Mouse (Mus musculus): ENCODE data around the gene Gapvd1. TPM values are rescaled to one million over a fixed set of nuclear protein-coding genes. Genes with fewer than 3 reads are reported as not detected.

Gapvd1 gene
- polyA plus RNA-seq, 1 experiment from 2014 or later = 83.2 TPM

DNA sequence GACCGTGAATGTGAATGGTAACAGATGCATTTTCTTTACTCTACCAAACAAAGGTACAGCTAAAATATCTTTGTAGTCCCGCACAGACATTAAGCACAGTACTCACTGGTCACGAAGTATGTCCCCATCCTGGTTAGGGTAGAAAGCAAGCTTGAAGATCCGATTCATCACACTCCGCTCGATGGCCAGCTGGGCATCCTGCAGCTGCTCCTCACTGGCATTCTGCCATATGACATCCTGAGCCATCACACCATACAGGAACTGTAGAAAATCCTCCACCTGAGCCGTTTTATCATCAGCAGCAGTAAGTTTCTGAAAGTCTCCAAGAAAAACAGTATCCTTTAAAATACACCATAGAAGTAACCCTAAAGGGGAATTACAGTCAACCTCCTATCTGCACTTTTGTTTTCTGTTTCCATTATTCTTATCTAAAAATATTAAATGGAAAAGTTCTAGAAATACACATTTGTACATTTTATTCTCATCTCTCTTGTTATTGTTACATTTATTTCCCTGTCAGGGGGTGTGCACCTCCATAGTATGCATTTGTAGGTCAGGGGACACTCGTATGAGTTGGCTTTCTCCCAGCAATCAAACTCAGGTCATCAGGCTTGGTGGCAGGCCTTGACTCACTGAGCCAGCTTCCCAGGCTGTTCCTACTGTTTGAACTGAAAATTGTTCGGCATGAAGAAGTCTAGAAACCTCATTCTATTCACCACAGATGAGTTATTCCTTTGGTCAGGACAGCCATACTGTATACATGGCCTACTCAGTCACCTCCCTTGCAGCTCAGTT, 70.8 kb downstream of the Gapvd1 start:
- peaks cover 36% of the 10 kb centered on the region for H3K36me3 ChIP-seq
- ATAC-seq (ENCODE audit: insufficient read depth, low FRiP score, low read depth) = no peak
- H3K27ac ChIP-seq = no peak overlapping the region; the same call in 1 of the 2 replicates

DNA sequence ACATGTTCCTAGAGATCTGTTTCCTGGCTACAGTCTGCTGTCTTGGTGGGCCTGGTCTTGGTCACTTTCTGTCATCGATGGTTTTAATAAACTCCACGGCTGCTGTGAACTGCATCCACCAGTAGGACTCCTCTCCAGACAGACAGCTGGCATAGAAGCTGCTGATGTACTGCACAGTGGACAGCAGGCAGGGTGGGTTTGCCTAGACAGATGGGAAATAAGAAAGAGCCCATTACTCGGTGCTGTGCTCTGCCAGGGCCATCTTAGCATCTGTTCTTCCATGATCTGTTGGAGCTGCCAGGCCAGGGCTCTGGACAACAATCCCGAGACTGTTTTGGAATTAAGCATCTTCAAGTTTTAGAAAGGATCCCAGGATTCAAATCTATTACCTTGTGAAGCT, 77.1 kb downstream of the Gapvd1 start:
- Histone ChIP-seq H3K27me3 (replicated peaks) (no peaks in the 10 kb centered on the region), H3K4me3 (replicated peaks) (no peak overlapping the region), H3K4me1 (no peaks in the 10 kb centered on the region), H3K27ac (no peak overlapping the region), H3K36me3 (peaks cover 35% of the 10 kb centered on the region), H3K9me3 (no peaks in the 10 kb centered on the region), H3K9ac (no peak overlapping the region), H3K4me2 (no peak overlapping the region)
- WGBS = 78% methylated on average over 4 of the region's 4 CpGs
- ATAC-seq (ENCODE audit: insufficient read depth, low FRiP score, low read depth) = no peak

More for the DNA sequence above, 70.8 kb downstream of the Gapvd1 start:
- Histone ChIP-seq H3K9me3 (no peaks in the 10 kb centered on the region), H3K9ac (no peak overlapping the region), H3K27me3 (replicated peaks) (no peaks in the 10 kb centered on the region), H3K4me1 (no peaks in the 10 kb centered on the region), H3K4me2 (no peak overlapping the region), H3K4me3 (replicated peaks) (no peak overlapping the region)
- WGBS = 88% methylated on average over 9 of the region's 9 CpGs

DNA sequence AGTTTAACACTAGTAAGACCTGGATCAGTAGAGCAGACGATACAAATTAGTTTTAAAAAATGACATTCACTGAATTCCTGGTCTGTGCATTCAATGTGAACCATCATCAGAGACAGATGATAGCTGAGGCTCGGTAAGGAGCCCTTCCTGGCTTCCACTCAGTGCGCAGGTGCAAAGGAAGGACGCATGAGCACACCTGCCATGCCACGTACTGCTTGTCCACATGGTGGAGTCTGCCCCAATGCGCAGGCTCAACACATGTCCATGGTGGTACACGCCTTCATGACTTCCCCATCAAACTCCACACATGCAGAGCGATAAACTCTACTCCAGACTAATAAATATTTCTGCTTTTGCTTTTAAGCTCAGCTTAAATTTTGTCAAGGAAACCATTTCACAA, 78.0 kb downstream of the Gapvd1 start:
- H3K4me1 ChIP-seq = 0 out of 2 replicates have a peak, but pooled peaks cover 2% of the 10 kb centered on the region
- WGBS = 90% methylated on average over 8 of the region's 8 CpGs
- H3K4me2 ChIP-seq = no peak overlapping the region
- peaks cover 28% of the 10 kb centered on the region for H3K36me3 ChIP-seq
- no peak overlapping the region for H3K4me3 ChIP-seq (replicated peaks)
- no peak overlapping the region for H3K27ac ChIP-seq
- H3K9ac ChIP-seq = no peak overlapping the region
- no peaks in the 10 kb centered on the region for H3K27me3 ChIP-seq (replicated peaks)
- ATAC-seq (ENCODE audit: insufficient read depth, low FRiP score, low read depth) = no peak
- H3K9me3 ChIP-seq = no peaks in the 10 kb centered on the region

DNA sequence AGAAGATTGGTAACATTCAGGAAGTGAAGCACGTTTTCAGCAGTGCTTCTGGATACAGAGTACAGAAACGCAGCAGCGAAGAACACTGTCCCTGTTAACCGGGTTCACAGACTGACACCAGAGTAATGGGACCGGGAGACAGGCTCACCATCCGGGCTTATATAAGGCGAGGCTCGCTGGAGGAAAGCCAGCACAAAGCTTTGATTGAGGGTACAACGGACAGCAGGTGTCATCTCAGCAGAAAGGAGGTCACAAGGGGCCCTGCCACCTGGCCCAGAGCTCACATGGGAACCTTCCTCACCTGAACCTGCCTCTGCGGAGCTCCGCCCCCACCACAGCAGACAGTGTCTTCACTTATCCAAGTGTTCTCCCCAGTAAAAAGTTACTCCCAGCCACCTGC, 81.2 kb downstream of the Gapvd1 start:
- H3K4me3 ChIP-seq (replicated peaks) = no peak overlapping the region
- H3K27ac ChIP-seq = no peak overlapping the region
- H3K9me3 ChIP-seq = no peaks in the 10 kb centered on the region
- H3K36me3 ChIP-seq = peaks cover 23% of the 10 kb centered on the region
- 83% methylated on average over 11 of the region's 11 CpGs for WGBS
- no peak overlapping the region for H3K9ac ChIP-seq
- H3K4me1 ChIP-seq = peaks cover 10% of the 10 kb centered on the region
- no peak for ATAC-seq (ENCODE audit: insufficient read depth, low FRiP score, low read depth)
- H3K27me3 ChIP-seq (replicated peaks) = no peaks in the 10 kb centered on the region
- H3K4me2 ChIP-seq = no peak overlapping the region

DNA sequence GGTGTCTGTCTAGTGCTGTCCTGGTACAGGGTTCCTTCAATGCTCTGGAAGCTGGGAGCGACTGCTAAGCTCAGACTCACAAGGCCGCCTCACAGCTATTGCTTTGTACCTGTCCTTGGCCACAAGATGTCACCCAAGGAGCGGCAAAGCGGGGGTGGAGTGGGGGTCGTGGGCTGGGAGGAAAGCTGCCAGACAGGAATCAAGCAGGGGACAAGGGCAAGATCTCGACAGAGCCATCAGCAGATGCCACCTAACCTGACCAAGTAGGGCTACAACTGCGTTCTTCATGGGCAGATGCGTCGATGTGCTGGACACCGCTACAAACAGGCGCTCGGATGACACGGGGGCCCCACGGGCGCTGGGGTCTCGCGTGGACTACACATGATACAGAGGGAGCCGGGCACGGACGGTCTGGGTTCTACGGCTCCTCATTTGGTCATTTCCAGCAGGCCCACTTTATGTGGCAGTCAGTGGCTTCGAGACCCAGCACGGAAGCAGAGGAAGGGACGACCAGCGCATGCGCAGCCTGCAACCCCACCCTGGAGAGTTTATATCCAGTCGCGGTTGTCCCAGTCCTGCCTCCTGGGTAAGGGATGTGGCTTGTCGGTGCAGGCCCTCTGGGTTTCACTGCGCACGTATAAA, 83.5 kb downstream of the Gapvd1 start:
- 14% methylated on average over 31 of the region's 31 CpGs for WGBS
- Histone ChIP-seq H3K27ac (no peak overlapping the region), H3K27me3 (replicated peaks) (no peaks in the 10 kb centered on the region)

DNA sequence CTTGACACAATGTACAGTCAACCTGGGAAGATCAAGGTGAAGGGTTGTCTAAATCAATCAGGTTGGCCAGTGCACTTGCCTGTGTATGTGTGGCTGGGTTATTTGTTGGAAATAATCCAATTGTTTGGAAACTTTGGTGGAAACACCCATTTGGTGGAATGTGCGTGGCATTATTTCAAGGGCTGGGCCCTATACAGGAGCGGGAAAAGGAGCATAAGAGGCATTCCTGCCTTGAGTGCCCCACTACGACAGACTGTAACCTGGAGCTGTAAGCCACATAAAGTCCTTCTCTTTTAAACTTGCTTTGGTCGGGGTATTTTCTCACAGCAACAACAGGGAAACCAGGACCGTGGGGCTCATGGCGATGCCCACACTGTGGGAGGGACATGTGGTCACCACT, 84.6 kb downstream of the Gapvd1 start:
- H3K27ac ChIP-seq = no peak overlapping the region
- H3K27me3 ChIP-seq (replicated peaks) = no peaks in the 10 kb centered on the region
- no peak overlapping the region for H3K4me2 ChIP-seq
- no peak overlapping the region for H3K4me3 ChIP-seq (replicated peaks)
- H3K36me3 ChIP-seq = 0 out of 2 replicates have a peak, but pooled peaks cover 4% of the 10 kb centered on the region
- peaks cover 16% of the 10 kb centered on the region for H3K4me1 ChIP-seq
- no peaks in the 10 kb centered on the region for H3K9me3 ChIP-seq
- H3K9ac ChIP-seq = no peak overlapping the region
- no peak for ATAC-seq (ENCODE audit: insufficient read depth, low FRiP score, low read depth)
- WGBS = 75% methylated on average over 6 of the region's 6 CpGs

More for the DNA sequence above, 83.5 kb downstream of the Gapvd1 start:
- 0 out of 2 replicates have a peak, but pooled peaks have one; percentile 23 for ATAC-seq (ENCODE audit: insufficient read depth, low FRiP score, low read depth)
- Histone ChIP-seq H3K4me2 (peak overlapping the region; percentile 90), H3K4me3 (replicated peaks) (peak overlapping the region; percentile 54), H3K4me1 (peaks cover 16% of the 10 kb centered on the region), H3K9me3 (no peaks in the 10 kb centered on the region), H3K9ac (peak overlapping the region; percentile 47; the same call in 1 of the 2 replicates), H3K36me3 (0 out of 2 replicates have a peak, but pooled peaks cover 4% of the 10 kb centered on the region)

DNA sequence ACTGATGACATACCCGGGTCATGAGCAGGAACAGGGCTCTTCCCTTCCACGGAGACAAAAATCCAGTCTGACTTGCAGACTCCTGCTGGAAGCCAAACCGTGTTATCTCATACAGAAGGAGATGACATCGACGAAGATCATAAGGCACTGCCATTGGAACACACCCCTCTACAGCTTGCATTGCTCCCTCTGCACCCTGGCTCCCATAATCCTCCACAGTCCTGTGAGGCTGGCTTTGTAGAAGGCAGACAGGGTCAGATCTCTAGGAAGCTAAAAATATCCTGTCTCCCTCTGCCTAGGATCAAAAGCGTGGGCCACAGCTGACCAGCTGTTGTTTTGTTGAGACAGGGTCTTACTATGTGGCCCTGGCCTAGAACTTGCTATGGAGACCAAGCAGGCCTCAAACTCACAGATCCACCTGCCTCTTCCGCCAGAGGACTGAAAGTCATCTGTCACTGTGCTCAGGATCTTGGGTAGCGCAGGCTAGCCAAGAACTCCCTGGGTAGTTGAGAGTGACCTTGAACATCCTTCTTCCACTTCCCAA, 85.8 kb downstream of the Gapvd1 start:
- Histone ChIP-seq H3K27ac (no peak overlapping the region), H3K4me3 (replicated peaks) (no peak overlapping the region), H3K36me3 (no peaks in the 10 kb centered on the region), H3K4me1 (peaks cover 16% of the 10 kb centered on the region), H3K9me3 (no peaks in the 10 kb centered on the region), H3K4me2 (no peak overlapping the region), H3K9ac (no peak overlapping the region), H3K27me3 (replicated peaks) (no peaks in the 10 kb centered on the region)
- 44% methylated on average over 8 of the region's 8 CpGs for WGBS
- ATAC-seq (ENCODE audit: insufficient read depth, low FRiP score, low read depth) = no peak

DNA sequence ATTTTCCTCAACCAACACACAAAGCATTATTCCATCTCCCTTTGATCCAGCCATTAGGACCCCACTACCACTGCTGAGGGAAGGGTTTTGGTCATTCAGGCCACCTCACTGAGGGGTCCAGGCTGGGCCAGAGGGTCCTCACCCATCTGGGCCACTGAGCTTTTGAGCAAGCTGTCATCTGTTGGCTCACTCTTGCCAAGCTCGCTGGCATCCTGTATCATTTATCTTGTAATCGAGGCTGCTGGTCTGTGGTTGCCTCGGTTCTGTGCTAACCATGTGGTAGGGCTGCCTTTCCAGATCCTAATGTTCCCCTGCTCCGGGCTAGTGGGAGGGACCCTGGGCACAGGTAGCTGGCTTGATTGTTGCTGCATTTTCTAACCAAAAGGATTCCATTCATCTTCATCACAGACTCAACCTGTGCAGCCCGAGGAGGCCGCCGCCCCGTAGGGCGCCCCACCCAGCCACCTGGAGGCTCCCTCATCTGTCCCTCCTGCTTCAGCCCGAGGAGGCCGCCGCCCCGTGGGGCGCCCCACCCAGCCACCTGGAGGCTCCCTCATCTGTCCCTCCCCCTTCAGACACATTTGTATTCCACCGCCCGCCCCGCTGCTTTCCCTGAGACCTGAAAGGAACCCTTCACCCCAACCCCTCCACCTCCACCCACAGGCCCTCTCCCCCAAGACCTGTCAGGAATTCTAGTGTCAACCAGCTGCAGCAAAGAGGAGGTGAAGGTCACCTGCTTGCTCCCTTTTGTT, 86.4 kb downstream of the Gapvd1 start:
- no peaks in the 10 kb centered on the region for H3K27me3 ChIP-seq (replicated peaks)
- no peak overlapping the region for H3K4me3 ChIP-seq (replicated peaks)
- H3K9ac ChIP-seq = no peak overlapping the region
- H3K9me3 ChIP-seq = no peaks in the 10 kb centered on the region
- 30% methylated on average over 16 of the region's 17 CpGs for WGBS
- peak; percentile 13; the same call in 1 of the 2 replicates for ATAC-seq (ENCODE audit: insufficient read depth, low FRiP score, low read depth)
- no peak overlapping the region for H3K27ac ChIP-seq
- H3K4me1 ChIP-seq = peaks cover 16% of the 10 kb centered on the region
- peak overlapping the region; percentile 1; the same call in 1 of the 2 replicates for H3K4me2 ChIP-seq
- no peaks in the 10 kb centered on the region for H3K36me3 ChIP-seq

DNA sequence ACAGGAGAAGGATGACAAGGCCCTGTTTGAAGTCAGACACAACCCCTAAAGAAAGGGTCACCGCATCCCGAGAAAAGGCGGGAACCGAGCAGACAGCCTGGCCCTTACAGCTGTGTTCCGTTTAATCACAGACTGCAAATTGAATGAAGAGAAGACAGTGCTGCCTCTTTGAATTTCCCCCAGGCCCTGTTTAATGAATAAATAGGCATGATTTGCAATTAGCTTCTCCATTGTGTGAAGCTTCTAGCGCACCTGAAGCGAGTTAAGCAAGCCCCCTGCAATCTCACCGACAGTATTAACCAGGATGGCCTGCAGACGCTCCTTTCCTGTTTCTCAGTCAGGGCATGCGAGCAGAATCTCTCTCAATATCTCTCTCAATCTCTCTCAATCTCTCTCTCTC, 87.2 kb downstream of the Gapvd1 start:
- Histone ChIP-seq H3K9me3 (no peaks in the 10 kb centered on the region), H3K4me3 (replicated peaks) (no peak overlapping the region), H3K36me3 (no peaks in the 10 kb centered on the region), H3K27me3 (replicated peaks) (no peaks in the 10 kb centered on the region), H3K9ac (no peak overlapping the region), H3K4me2 (no peak overlapping the region), H3K27ac (no peak overlapping the region), H3K4me1 (peaks cover 16% of the 10 kb centered on the region)
- ATAC-seq (ENCODE audit: insufficient read depth, low FRiP score, low read depth) = no peak
- 55% methylated on average over 10 of the region's 10 CpGs for WGBS

DNA sequence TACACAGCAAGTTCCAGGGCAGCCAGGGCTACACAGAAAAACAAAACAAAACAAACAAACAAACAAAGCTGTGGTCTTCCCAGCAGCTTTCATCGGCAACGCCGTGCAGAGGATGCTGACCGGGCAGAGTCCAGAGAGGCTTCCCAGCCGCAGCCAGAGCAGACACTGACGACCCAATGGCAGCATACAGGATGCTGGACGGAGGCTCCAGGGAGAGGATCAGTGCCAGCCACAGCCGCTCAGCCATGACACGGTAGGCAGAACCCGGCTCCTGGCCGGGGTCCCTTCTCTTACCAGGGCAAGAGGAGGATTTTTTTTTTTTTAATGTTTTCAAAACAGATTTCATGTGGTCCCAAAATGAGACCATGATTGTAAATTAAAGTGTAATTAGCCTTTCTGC, 107.6 kb downstream of the Gapvd1 start:
- Histone ChIP-seq H3K27me3 (replicated peaks) (no peaks in the 10 kb centered on the region), H3K4me2 (no peak overlapping the region), H3K4me3 (replicated peaks) (no peak overlapping the region), H3K4me1 (0 out of 2 replicates have a peak, but pooled peaks cover 10% of the 10 kb centered on the region), H3K27ac (no peak overlapping the region), H3K36me3 (no peaks in the 10 kb centered on the region), H3K9me3 (no peaks in the 10 kb centered on the region), H3K9ac (no peak overlapping the region)
- 76% methylated on average over 11 of the region's 11 CpGs for WGBS
- ATAC-seq (ENCODE audit: insufficient read depth, low FRiP score, low read depth) = no peak

DNA sequence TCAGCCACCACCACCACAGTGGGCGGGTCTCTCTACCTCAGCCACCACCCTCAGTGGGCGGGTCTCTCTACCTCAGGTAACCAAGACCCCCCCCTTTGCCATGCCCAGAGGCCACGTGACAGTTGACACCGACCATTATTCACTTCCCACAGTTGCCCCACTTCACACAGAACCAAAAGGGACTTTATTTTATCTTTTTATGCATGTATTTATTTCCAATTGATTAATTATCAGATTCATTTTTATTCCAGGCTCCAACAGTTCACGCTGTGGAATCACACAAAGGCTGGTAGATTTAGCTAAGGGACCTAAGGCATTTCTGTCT, 108.5 kb downstream of the Gapvd1 start:
- Histone ChIP-seq H3K4me3 (replicated peaks) (peak overlapping the region; percentile 44), H3K27ac (no peak overlapping the region), H3K9ac (no peak overlapping the region), H3K9me3 (no peaks in the 10 kb centered on the region), H3K27me3 (replicated peaks) (no peaks in the 10 kb centered on the region), H3K36me3 (no peaks in the 10 kb centered on the region), H3K4me2 (peak overlapping the region; percentile 74), H3K4me1 (0 out of 2 replicates have a peak, but pooled peaks cover 10% of the 10 kb centered on the region)
- 13% methylated on average over 5 of the region's 5 CpGs for WGBS
- no peak for ATAC-seq (ENCODE audit: insufficient read depth, low FRiP score, low read depth)
